Mouse (Mus musculus) brain, adult 2 months (tissue): ENCODE data around the gene Ntf3.

Source experiments
- DNase-seq: peaks from one replicate; pipeline ENCODE4 v3.0.0; 2011; ENCODE audit warnings: low read depth, low spot score

Ntf3 gene

DNA sequence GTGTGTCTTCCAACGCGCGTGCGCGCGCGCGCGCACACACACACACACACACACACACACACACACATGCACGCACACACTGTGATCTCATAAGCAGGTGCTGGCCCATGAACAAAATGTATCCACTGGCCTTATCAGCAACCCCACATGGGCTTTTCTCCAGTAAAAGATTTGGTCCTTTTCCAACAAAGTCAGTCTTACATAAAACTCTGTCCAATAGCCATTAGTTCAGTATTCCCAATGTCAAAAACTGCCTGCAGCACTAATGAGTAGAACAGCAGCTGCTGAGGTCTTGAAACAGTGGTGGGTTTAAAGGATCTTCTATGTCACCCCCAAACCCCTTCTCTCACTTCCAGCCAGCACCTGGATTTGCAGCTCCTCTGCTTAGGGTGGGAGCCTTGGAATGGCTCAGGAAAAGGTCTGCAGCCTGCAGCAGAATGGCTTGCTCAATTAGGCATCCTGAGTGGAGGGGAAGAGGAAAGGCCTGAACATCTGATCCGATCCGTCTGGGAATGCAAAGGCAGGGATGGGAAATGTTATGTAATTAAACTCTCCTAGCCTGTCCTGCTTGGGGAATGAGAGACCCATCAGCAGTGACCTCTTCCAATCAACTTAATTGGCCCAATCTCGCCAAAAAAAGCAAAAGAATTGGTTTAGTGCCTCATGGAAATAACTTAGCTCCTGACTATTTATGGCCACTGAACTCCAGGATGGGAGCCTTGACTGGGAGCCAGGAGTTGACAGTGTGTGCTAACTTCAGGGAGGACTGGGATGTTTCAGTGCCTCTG is 7.2 kb downstream of the Ntf3 start:
- DNase-seq = no peak

DNA sequence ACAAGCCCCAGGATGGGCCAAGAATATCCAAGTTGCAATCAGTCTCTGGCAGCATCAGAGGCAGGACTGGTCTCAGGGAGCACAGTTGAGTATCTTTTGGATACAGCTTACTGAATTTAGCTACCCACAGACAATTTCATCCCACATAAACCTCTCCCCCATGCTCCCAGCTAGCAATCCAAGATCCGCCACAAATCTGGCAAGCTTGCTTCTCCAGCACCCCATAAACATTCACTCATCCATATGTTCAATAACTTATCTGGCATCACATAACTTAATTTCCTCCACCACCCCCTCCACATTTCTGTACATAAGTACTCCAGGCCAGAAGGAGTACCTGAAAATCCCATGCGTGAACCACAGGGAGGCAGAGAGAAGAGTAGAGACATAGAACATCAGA is 10.8 kb downstream of the Ntf3 start:
- peak; percentile 56 for DNase-seq

DNA sequence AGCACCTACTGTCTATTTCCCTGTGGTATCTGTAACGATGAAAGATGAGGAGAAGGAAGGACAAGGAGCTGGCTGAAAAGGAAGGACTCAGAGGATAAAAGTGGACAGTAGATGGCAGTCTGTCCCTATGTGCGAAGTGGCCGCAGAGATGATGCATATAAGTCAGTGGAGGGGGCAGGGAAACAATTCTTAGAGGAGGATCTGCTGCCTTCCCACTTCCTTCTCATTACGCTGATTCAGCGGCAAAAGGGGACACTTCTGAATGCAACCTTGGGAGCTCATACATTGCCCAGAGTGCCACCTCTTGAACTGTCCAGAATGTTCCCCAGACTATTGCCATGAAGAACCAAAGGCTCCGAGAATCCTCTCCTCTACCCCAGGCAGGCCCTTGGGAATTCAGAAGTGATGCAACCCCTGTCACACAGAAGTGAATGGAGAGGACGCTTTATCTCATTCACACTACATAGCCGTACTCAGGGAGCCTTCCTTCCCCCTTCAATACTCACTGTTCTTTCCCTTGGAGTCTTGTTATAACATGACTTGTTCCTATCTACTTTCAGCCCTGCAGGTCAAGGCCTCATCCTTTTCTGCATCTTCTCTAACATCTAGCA is 12.2 kb downstream of the Ntf3 start:
- DNase-seq = peak; percentile 82

DNA sequence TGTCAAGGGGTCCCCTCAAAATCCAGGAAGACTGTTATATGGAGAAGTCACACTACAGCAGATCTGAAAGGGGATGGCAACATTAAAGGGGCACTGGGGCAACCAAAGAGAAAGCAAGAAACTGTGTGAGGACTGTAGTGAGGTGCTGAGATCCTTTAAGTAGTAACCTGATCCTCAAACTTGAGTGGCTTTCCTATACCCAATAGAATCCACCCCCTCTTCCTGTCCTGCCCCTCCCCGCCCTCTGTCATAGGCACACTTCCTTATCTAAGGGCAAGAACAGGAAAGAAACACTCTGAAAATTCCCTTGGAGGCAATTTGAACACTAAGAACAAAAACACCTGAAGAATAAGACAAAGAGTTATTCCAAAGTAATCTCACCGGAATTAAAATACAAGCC is 13.6 kb downstream of the Ntf3 start:
- no peak for DNase-seq

DNA sequence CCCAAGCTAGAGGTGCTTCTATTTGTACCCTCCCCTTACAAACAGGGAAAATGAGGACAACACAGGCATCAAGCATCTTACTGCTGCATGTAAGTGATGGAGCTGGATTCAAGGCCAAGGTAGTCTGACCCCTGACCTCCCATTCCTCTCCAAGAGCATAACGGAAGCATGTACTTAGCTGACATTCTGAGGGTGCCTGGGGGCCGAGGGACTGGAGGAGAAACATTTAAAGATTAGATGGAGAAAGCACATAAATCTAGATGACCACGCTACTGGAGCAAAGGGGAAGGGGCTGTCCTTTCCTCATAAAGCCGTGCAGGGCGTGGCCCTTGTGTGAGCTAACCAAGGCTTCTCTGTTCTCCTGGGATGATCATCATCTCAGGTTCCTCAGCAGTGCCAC is 23.1 kb downstream of the Ntf3 start:
- DNase-seq = no peak

DNA sequence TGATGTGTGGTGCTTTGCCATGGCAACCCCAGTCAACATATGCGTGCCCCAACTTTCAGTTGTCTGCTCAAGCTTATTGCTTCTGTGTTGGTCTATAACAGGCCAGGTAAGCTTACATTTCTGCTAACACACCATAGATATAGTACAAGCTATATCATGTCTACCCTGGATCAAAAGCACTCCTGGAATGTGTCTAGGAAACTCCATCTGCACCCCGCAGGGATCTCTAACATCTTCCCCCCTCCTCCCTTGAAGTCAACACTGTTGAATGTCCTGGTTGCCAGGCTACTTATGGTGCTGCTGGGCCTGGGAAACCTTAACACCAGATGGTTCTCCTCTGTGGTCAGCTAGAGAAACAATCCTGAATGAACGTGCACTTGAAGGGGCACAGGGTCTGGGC is 24.0 kb downstream of the Ntf3 start:
- DNase-seq = peak; percentile 25

DNA sequence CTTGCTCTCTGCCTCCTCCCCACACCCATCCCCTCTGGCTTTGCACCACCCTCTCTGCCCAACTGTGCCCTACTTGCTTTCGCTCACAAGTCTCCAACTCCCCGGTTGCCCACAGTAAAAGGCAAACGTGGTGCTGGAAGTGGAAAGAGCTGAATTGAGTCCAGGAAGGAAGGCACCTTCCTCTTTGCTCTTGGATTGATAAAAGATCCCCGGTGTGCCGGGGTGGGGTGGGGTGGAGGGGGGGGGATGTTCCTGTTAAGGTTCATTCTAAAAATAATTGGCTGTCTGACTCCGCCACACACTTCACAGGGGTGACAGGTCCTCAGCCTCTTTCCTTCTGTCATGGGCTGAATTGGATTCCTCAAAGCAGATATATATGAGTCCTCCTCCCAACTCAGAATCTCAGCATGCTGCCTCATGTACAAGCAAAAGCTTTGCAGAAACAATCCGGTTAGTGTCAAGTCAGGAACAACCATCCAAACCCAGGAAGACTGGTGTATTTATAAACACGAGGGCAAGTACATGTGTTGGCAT is 24.6 kb downstream of the Ntf3 start:
- peak; percentile 20 for DNase-seq

DNA sequence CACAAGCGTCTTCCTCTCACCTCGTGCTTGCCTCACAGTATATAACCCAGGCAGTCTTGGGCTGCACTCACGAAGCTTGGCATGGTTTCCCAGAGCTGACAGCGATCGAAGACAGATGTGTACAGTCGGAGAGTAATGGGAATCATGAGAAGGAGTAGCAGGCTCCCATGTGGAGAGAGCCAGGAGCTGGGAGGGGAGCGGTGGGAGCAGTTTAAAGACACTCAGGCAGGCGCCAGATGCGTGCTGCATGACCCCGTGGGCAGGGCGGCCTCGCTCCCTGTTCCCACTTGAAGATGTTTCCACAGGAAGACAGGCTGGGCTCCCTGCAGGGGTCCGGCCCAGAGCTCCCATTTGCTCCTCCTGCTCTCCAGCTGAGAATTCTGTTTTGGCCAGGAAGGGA is 25.2 kb downstream of the Ntf3 start:
- peak; percentile 21 for DNase-seq

DNA sequence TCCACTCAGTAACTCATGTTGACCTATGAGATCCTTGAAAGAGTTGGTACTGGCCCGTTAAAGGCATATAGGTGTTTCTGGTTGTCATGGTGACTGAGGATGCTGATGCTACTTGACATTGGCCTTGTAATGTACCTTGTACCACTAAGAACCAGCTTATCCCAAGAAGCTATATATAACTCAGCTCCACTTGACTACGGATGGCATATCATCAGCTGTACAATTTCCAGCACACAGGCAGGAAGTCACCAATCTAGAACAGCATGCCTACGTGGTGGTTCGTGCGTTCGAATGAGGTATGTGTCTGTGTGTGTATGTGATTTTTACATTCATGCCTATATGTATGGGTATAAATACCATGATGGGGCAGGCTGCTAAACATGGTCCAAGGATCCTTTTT is 25.7 kb downstream of the Ntf3 start:
- DNase-seq = peak; percentile 7

DNA sequence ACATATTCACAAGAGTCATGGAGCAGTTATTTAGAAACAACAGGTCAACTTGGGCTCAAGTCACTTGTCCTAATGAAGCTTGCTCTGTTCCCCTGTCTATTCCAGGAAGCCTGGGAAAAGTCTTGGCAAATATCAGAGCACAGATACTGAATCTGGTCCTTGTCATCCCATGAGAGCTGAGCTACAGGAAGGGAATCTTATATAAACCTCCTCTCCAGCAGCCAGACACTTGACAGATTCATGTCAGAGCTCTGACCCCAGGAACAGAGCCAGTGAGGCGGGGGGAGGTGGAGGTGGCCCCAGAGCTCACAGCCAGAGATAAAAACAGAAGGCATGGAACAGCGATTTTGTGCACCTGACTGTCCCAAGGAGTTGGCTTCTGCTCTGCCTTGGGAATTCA is 26.3 kb downstream of the Ntf3 start:
- DNase-seq = no peak

DNA sequence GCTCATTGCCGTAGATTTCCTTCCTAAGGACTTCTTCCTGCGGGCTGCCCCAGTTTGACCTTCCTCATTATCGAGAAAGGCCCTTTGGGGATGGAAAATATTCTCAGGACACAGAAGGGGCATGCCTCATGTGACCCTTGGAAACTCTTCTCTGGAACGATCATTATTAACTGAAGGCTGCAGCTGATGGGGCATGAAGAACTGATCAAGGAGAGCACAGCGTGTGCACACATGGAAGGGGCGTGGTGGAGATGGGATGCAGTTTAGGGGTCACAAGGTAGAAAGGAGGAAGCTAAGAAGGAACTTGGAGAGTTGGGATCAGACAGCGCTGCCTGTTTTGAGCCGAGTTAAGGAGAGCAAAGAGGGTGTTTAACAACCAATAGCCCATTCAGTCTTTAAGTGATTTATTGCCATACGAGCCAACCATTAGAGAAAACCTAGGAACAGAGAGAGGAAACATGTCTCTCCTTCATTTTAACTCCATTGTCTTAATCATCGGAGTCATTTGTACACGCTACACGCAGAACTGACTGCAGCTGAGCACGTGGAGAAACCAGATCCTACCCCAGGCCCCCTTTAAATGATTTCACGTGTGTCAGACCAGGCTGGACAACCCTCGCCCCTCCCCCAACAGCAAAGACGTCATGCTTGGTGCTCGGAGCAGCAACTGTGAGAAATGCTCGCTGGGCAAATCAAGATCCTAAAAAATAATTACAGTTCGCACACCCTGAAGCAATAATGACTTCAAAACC is 32.4 kb downstream of the Ntf3 start:
- DNase-seq = no peak

DNA sequence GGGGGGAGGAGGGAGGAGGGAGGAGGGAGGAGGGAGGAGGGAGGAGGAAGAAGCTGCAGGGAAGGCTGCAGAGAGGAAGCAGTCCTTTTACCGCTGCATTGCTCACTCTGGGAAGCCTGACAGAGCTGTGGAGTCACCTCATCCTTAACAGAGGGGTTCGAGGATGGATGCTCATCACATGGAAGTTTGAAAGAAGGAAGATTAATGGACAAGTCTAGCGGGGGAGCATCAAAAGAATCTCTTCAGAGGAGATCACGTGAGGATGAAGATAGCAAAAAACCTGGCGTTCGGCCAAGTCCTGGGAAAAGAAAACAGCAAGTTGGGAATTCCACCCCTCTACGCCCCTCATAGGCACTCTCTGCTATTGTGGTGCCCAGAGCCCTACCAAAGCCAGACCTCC is 38.5 kb downstream of the Ntf3 start:
- no peak for DNase-seq

DNA sequence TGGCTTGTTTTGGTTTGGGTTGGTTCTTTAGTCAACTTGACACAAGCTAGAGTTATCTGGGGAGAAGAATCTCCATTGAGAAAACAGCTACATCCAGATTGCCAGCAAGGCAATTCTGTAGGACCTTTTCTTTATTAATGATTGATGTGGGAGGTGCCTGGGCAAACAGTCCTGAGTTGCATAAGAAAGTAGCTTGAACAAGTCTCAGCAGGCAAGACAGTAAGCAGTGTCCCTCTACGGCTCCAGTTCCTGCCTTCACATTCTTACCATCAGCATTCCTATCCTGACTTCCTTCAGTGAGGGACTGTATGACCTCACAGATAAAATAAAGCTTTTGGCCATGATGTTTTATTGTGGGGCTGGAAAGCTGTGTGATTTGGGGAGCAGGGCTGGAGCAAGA is 48.5 kb downstream of the Ntf3 start:
- DNase-seq = no peak

DNA sequence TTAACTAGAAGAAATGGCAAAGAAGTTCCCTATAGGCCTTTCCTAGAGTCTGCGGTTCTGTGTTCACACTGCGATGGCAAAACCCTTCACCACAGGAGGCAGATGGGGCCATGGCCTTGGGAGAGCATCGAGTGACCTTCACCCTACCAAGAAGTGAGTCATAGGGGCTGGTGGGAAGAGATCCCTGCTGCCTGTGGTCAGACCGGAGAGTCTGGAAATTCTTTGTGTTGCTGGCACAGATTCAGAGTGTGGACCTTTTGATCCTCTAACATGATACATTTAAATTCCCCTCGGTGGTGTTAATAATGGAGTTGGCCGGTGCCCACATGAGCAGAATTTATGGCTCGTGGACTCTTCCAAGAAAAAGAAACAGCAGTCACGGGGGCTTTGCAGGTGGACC is 49.5 kb downstream of the Ntf3 start:
- DNase-seq = no peak

DNA sequence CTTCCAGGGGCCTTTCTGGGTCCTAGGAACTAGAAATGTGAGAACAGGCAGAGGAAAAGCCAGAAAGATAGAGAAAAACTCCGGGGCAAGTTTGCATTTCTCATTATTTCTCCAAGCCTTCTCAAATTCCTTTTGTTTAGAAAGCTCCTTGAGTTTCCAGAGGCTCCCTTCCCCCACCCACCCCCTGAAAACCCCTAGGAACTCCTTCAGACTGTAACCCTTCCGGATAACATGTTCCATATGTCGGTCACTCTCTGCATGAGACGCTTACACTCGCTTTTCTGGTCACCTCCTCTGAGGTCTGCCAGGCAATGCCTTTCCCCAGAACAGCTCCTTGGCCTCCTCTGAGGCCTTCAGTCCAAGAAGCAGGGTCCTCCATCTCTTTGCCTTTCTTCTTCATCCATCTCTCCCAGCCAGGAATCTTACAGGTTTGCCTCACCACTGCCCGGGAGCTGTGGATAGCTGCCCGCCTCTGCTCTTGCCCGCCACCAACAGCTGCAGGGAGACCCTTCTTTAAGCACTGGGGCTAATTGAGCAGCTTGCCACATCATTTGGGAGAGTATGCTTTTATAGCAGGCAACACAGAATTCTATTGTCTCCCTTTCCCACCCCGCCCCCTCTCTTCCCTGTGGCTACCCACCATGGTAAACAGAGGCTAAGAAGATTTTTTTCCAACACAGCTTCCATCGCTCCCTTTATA is 51.6 kb downstream of the Ntf3 start:
- DNase-seq = no peak

DNA sequence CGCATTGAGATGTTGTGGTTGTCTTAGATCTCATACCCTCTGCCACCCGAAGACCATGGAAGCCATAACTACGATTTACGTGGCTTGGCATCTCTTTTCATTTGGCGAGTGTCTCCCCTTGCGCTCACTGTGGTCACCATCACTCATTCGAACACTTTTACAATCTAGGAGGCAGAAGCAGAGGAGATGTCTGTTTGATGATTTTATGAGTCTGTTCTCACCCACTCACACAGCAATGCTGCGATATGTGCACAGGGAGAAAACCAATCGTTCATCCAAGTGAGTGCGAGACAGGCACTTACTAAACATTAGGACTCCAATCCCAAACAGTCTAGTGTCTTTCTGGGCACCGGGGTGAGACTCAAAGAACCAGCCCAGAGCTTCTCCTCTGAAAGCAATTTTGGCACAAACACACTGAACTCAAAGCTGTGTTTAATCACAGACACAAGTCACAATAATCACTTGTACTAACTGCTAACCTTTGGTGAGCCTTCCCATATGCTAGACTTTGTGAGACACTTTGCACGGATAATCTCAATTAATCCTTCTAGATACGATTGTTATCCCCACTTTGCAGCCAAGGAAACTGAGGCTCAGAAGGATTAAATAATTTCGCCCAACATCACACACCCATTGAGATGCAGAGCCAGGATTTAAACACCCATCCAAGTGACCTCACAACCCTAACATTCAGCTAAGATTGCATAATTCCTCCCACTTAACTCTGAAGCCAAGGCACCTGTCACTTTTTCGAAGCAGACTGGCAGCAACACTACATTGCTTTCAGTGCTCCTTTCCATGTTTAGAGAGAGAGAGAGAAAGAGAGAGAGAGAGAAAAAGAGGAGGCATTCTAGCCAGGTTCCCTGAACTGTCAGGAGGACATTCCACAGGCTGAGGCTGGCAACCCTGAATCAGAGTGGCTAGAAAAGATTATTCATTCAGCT is 55.5 kb downstream of the Ntf3 start:
- DNase-seq = peak; percentile 12

DNA sequence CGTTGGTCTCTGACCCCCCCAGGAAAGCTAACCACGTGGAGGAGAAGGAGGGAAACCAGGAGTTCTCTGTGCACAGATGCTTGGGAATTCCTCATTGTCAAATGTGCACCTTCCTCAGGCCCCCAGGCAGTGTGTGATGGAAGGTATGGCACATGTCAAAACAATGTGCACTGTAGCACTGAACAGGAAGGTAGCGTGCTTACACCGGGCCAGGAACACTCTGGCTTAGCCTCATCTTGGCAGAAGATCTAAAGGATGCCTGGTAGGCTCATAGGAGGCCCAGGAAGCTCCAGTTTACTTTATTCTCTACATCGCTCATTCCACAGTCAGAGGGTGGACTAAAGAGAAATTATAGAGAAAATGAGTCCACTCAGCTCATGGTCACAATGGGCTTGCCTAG is 57.5 kb downstream of the Ntf3 start:
- DNase-seq = peak; percentile 37

DNA sequence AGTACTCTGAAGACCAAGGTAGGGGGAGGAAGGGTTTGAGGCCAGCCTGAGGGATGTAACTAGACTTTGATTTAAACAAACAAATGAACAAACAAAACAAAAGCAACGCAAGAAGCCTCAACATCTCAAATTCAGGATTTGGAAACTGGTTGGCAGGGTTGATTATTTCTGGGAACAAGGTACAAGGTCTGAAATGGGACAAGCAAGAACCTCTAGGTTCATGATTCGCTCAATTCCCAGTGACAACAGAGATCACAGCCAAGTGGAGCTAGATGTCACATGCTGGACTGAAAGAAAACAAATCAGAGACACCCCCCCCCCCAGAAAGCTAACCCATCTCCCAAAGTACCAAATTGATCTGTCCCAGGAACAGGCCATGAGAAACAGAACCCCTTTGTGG is 57.9 kb downstream of the Ntf3 start:
- no peak for DNase-seq

DNA sequence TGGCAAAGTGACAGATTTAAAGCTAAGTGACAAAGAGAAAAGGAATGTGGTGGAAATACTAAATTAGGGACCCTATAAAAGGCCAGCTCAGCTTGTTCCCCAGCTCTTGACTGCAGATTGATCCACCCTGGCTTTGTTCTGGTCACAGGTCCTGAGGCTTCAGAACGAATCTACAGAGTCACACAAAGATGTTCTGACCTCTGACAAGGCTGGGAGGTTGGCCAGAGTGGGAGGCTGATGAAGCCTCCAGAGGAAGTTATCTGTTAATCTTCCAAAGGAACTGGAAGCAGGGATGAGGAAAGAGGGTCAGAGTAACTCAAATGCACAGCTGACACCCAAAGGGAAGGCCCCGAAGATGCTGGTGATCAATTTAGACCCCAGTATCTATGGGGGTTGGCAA is 59.3 kb downstream of the Ntf3 start:
- no peak for DNase-seq

DNA sequence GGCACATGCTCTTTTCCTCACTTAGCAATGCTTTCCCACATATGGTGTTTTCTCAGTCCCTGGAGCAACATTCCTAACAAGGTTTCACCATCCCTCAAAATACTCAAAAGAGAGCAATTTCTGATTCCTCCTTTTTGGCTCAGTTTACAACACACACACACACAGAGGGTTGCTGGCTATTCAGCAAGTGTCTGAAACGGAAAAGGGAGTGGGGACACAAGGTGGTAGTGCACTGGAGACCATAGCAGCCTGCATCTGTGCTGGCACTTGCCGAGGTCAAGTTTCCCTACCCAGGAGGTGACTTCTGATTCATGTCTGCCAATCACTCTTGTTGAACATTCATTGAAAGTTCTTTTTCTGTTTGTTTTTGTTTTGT is 59.9 kb downstream of the Ntf3 start:
- no peak for DNase-seq
